Mouse (Mus musculus) right cerebral cortex, postnatal 4 days (tissue): ENCODE results near the gene Gpc5.

ENCODE experiments used
- DNase-seq: peaks from one replicate; pipeline ENCODE4 v3.0.0-alpha.2; 2022

The Gpc5 gene

DNA sequence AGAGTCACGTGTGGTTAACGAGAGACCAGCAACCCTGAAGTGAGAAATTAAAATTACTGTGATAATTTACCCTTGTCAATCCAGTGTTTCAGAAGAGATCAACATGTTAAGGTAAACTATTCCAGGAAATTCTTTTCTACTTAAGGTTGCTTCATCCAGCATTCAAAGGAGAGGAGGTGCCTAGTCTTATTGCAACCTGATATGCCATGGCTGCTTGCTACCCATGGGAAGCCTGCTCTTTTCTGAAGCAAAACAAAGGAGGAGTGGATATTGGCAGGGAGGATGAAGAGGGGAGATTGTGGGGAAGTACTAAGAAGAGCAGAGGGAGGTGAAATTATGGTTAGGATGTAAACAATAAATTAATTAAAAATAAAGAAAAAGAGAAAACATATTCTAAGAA is 15.5 kb downstream of the Gpc5 start:
- DNase-seq, result no peak

- DNase-seq, result no peak
These were observed 26.6 kb downstream of the Gpc5 start for GRCm38 (mm10) chr14:115118626-115119025.

DNA sequence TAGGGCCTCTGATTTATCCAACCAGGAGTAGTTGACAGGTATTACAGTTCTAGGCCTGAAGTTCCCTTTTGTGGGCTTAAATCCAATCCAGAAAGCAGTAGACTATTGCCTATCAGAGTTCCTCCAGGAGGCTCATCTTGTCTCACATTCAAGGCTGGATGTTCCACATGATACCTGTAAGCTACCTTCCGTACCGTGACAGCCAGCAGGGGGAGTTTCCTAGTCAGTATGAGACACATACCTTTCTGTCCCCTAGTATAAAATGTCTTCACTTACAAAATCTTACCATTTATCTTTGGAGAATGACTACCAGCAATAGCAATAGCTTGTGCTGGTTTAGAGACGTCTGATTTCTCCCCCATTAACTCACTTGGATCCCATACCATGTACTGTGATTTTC is 56.8 kb downstream of the Gpc5 start:
- no peak for DNase-seq

- DNase-seq, result no peak
These were observed 64.6 kb downstream of the Gpc5 start for GRCm38 (mm10) chr14:115156597-115156996.

GRCm38 (mm10) chr14:115177322-115177836 is 85.4 kb downstream of the Gpc5 start:
- DNase-seq, result no peak

DNA sequence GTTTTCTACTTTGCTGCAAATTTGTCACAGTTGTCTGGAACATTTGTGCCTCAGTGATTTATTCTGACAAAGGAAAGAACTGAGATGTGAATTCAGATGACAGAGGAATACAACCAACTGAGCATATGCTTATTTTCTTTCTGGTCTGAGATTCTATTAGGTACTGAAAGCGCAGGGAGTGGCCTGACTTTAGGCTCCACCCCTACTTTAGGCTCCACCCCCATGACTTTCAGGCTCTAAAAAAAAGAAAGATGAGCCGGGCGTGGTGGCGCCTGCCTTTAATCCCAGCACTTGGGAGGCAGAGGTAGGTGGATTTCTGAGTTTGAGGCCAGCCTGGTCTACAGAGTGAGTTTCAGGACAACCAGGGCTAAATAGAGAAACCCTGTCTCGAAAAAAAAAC is 87.9 kb downstream of the Gpc5 start:
- no peak for DNase-seq

DNA sequence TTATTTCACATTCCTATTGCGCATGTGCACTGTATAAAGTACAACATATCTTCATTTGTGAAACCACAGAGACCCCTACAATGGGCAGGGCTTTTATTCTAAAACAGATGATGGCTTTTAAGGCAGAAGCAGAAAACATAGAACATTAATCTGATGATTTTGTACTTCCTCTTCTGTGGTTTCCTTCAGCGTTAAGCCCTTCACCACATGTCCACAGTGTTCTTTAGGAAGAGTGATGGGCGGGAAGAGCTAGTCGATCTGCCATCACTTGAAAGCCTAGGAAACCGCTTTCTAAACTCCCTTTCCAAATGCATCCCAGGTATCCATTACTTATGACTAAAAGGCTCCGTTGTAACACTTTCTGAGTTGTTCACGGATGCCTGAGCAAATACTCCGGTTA is 96.2 kb downstream of the Gpc5 start:
- DNase-seq, result no peak

GRCm38 (mm10) chr14:115228075-115228474 is 136.1 kb downstream of the Gpc5 start:
- no peak for DNase-seq

DNA sequence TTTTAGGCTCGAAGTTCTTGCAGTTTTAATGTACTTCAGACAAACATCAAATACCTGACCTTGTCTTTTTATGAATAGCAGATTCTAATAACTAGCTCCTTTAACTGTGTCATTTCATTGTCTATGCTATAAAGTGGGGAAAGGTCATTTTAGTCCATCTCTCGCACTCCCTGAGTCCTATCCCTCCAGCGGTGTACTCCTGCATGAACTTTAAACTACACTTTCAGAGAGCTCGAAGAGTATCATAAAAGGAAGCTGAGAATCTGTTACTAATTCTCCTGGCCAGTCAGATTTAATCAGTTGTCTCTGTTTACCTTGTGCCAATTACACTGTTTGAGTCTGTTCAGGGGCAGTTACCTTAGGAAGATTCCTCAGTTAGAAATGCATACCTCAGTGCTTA is 144.4 kb downstream of the Gpc5 start:
- no peak for DNase-seq

DNA sequence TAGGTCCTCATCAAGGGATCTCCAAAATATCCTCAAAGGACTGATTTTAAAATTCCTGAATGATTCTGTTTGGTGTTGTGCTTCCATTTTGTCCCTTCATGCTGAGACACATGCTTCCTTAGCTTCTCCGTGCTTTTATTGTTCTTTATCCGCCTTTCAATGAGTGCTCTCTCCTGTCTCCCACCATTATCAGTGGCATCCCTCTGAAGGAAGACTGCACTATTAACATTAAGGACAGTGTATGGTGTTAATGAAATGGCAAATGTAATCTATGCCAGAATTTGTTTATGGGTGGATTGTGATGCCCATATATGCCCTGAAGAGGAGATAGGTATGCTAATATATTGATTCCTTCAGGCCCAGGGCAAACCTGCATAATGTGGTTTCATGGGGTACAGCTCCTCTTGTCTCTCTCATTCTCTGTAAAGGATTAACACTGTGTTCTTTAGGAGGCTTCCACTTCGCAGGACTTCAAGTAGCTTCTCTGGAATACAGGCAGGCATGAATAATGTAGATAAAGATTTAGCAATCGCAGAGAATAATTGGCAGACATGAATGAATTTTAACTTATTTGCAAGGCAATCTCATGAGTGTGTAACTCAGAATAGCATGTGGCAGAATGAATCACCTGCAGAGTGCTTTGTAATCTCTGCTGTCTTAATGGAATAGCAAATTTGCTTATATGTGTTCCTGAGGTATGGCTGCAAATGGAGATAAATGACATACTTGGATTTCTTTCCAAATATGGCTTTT is 148.8 kb downstream of the Gpc5 start:
- no peak for DNase-seq

DNA sequence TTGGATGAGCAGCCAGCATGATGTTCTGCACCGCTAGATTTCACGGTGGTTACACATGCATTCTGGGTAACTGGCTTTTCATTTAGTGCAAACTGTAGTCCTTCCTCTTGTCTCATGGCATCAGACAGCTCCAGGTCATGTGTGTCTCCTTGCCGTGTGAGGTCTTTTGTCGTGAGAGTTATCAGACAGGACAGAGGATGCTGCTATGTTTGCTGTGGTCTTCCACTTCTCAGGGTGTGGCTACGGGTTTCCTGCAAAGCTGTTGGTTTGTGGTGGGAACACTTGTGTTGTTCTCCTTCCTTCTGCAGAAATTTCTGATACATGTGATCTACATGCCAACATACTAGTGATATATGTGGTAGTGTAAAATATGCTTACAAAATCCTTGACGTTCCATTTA is 158.5 kb downstream of the Gpc5 start:
- no peak for DNase-seq

DNA sequence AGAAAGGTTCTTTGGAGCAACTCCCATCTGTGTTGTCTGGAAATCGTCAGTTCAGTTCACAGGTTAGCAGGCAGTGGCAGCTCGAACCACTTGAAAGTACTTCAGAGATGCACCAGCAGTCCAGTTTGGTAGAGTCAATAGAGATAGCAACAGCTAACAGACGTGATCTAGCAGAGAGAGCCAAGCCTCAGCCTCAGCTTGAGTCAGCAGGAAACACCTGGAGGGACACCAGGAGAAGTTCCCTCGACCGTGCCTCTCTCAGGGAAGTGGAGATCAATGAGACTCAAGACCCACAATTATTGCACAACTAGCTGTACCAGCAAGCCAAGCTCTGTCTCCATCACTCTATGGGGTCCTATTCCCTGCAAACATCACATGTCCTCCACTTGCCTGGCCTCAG is 159.8 kb downstream of the Gpc5 start:
- DNase-seq, result no peak

- DNase-seq, result no peak
These were observed 161.1 kb downstream of the Gpc5 start for GRCm38 (mm10) chr14:115253155-115253554.

- no peak for DNase-seq
These were observed 161.7 kb downstream of the Gpc5 start for GRCm38 (mm10) chr14:115253685-115254084.

GRCm38 (mm10) chr14:115269703-115270402 is 177.8 kb downstream of the Gpc5 start:
- no peak for DNase-seq

- DNase-seq, result no peak
These were observed 178.4 kb downstream of the Gpc5 start for GRCm38 (mm10) chr14:115270445-115270844.

DNA sequence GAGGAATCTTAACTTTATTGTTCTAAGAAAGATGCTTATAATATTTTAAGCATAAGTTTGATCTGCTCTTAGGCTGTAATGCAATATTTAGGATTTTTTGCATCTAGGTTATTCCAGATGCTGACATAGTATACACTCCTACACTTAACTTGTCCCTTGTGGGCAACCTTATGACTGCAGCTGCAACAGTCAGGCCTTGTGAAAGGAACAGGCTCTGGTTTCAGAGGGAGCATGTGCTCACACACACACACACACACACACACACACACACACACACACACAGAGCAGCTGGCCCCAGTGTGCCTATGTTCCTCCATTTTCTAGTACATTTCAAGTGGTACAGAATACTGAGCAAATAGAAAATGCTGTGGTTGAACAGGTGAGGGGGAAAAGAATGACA is 190.8 kb downstream of the Gpc5 start:
- no peak for DNase-seq

- no peak for DNase-seq
These were observed 232.2 kb downstream of the Gpc5 start for GRCm38 (mm10) chr14:115324247-115324646.

GRCm38 (mm10) chr14:115326426-115326825 is 234.4 kb downstream of the Gpc5 start:
- no peak for DNase-seq

GRCm38 (mm10) chr14:115339084-115339483 is 247.1 kb downstream of the Gpc5 start:
- no peak for DNase-seq

DNA sequence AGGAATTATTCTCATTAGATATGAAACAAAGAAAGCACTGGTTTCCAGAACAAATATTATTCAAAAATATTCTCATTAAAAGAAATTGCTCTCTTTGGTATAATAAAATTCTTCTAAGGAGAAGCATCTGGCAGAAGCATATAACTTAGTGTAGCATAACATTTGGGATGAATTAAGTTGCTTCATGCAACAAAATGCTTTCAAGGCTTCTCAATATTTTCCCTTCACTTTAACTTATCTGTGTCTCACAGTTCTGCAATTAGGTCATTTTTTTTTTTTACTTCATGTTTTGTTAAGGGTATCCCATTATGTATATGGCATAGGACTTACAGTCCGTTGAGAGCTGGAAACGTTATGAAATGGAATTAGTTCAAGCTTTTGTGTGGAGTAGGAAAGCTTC is 250.6 kb downstream of the Gpc5 start:
- no peak for DNase-seq

DNA sequence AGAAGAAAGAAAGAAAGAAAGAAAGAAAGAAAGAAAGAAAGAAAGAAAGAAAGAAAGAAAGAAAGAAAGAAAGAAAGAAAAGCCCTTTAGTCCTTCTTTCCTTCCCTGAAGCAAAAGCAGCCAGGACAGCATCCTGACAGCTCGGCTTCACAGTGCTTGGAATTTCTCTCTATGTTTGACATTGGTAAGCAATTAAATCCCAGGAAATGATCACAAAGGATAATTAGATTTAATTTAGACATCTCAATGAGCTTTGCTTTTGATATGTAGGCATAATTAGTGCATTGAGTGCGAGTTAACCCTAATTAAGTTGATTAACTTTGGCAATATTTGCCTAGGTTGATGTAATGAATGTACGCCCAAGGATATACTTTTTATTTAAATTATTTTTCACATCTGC is 257.4 kb downstream of the Gpc5 start:
- DNase-seq, result no peak

DNA sequence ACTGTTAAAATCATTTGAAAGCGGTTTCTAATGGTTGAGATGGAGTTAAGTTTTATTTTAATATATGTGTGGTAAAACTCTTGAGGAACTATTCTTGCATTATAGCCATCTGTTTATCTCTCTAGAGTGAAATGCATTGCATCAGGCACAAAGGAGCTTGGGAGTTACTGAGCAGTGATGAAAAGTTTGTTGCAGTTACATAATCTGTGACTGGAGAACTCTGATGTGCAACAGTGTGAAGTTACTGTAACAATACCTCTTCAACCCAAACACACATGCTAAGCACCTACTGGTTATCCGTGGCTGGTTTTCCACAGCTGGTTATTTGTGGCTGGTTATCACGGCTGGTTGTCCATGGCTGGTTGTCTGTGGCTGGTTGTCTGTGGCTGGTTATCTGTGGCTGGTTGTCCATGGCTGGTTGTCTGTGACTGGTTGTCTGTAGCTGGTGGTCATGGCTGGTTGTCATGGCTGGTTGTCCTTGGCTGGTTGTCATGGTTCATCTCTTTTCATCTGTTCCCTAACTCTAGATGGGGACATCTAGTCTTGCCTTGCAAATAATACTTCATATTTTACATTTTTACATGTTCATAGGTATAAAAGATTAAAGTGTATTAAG is 273.4 kb downstream of the Gpc5 start:
- DNase-seq, result no peak

DNA sequence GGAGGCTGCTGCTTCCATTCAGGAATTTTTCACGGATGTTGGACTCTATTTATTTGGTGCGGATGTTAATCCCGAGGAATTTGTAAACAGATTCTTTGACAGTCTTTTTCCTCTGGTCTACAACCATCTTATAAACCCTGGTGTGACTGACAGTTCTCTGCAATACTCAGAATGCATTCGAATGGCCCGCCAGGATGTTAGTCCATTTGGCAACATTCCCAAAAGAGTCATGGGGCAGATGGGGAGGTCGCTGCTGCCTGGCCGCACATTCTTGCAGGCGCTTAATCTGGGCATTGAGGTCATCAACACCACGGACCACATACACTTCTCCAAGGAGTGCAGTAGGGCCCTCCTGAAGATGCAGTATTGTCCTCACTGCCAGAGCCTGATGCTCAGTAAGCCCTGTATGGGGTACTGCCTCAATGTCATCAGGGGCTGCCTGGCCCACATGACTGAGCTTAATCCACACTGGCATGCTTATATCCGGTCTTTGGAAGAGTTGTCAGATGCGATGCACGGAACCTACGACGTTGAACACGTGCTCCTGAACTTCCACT is 277.7 kb downstream of the Gpc5 start:
- no peak for DNase-seq
